Mouse (Mus musculus): ENCODE measurements at regions not wholly inside any gene's neighbourhood (a gene's known extent, or its start where the extent isn't known, plus 50 kb on each side); places are given as distances from the start of the nearest gene placed in this dataset.

- no peak for DNase-seq (ENCODE audit: low spot score)
Measured at GRCm38 (mm10) chr10:66935731-66936130, 160.2 kb upstream of the Jmjd1c start.

- peak; percentile 46 for DNase-seq (ENCODE audit: low spot score)
Measured at GRCm38 (mm10) chr10:66937116-66937515, 158.8 kb upstream of the Jmjd1c start.

GRCm38 (mm10) chr10:66940368-66940767 is 155.6 kb upstream of the Jmjd1c start:
- DNase-seq (ENCODE audit: low spot score) = no peak

GRCm38 (mm10) chr10:66940922-66941321 is 155.0 kb upstream of the Jmjd1c start:
- DNase-seq (ENCODE audit: low spot score) = no peak

GRCm38 (mm10) chr10:66941974-66942373 is 154.0 kb upstream of the Jmjd1c start:
- no peak for DNase-seq (ENCODE audit: low spot score)

GRCm38 (mm10) chr10:66943875-66944274 is 152.1 kb upstream of the Jmjd1c start:
- no peak for DNase-seq (ENCODE audit: low spot score)

GRCm38 (mm10) chr10:66946161-66946560 is 149.8 kb upstream of the Jmjd1c start:
- DNase-seq (ENCODE audit: low spot score) = no peak

- DNase-seq (ENCODE audit: low spot score) = no peak
Measured at GRCm38 (mm10) chr10:66948329-66948728, 147.6 kb upstream of the Jmjd1c start.

GRCm38 (mm10) chr10:66950441-66950840 is 145.5 kb upstream of the Jmjd1c start:
- DNase-seq (ENCODE audit: low spot score) = no peak

- no peak for DNase-seq (ENCODE audit: low spot score)
Measured at GRCm38 (mm10) chr10:66951231-66951822, 144.6 kb upstream of the Jmjd1c start.

GRCm38 (mm10) chr10:66951935-66952334 is 144.0 kb upstream of the Jmjd1c start:
- DNase-seq (ENCODE audit: low spot score) = no peak

GRCm38 (mm10) chr10:66953248-66953975 is 142.5 kb upstream of the Jmjd1c start:
- DNase-seq (ENCODE audit: low spot score) = no peak

- DNase-seq (ENCODE audit: low spot score) = no peak
Measured at GRCm38 (mm10) chr10:66953976-66954505, 141.9 kb upstream of the Jmjd1c start.

GRCm38 (mm10) chr10:66955430-66955829 is 140.5 kb upstream of the Jmjd1c start:
- DNase-seq (ENCODE audit: low spot score) = no peak

- no peak for DNase-seq (ENCODE audit: low spot score)
Measured at GRCm38 (mm10) chr10:66956619-66957018, 139.3 kb upstream of the Jmjd1c start.

GRCm38 (mm10) chr10:66957373-66957772 is 138.6 kb upstream of the Jmjd1c start:
- no peak for DNase-seq (ENCODE audit: low spot score)

Measured in layer of hippocampus, adult 11-12 months (tissue).